Comparison of ENCODE assay signal across 15 mouse cellular contexts in genomic region chr6:108446766-108447165, GRCm38 (mm10).
DNase-seq lines count a peak whose midpoint lies in the region; ATAC-seq and TF ChIP-seq lines count a peak whose summit lies in the region.
"Had no signal": no experiment of that assay in that cellular context is flagged by ENCODE, and none has a peak within 500 bp of the region (broad histone marks: within the 10 kb centered on the region; RNA-seq: fewer than 3 reads in every experiment).

No protein-coding gene starts in this region.

- peaks cover 7% of the 10 kb centered on the region; the same call in 1 of the 2 replicates for H3K36me3 ChIP-seq in heart, embryonic 15.5 days
- H3K36me3 ChIP-seq: midbrain, embryonic 15.5 days had no signal

- intact Hi-C loops in left cerebral cortex, adult 2 months (cut with DNase I), result no loop called here
- intact Hi-C loops in left cerebral cortex, postnatal 14 days (cut with DNase I), result no loop called here
- intact Hi-C loops in gastrocnemius, postnatal 14 days (cut with DNase I; ENCODE audit: low total_unique reads), result no loop called here

- TF ChIP-seq CTCF in left cerebral cortex, adult 2 months (IDR thresholded peaks at IDR 0.05), result no peak

- 57% methylated on average over 1 of the region's 1 CpGs for WGBS in heart, embryonic 15.5 days

- no peaks in the 10 kb centered on the region for H3K27me3 ChIP-seq in heart, embryonic 15.5 days
- H3K27me3 ChIP-seq: CH12.LX; midbrain, embryonic 15.5 days had no signal

- DNase-seq in adrenal gland, postnatal 10 days, result peak; percentile 20
- no peak for DNase-seq in adrenal gland, postnatal 4 days (ENCODE audit: low spot score in 2 of 2)
- no peak for DNase-seq in heart, adult 9 months (ENCODE audit: low spot score in 2 of 2)
- DNase-seq in left cerebral cortex, adult 2 months (ENCODE audit: extremely low spot score in 1 of 2, low spot score in 2 of 2), result no peak
- DNase-seq in left cerebral cortex, postnatal 14 days (ENCODE audit: low spot score in 2 of 2), result no peak
- DNase-seq in adipocyte (ENCODE audit: low spot score), result peak; percentile 58
- DNase-seq in gastrocnemius, postnatal 14 days, result no peak
- DNase-seq: cerebellum, postnatal 14 days; kidney, adult 8-10 months; thymus, postnatal 25 days had no signal

- no peak overlapping the region for H3K4me2 ChIP-seq in heart, embryonic 15.5 days
- H3K4me2 ChIP-seq: hindbrain, embryonic 14.5 days; midbrain, embryonic 15.5 days had no signal

- no peak overlapping the region for H3K4me3 ChIP-seq in heart, embryonic 15.5 days
- no peak overlapping the region for H3K4me3 ChIP-seq in left cerebral cortex, adult 2 months
- H3K4me3 ChIP-seq: midbrain, embryonic 15.5 days had no signal

- ATAC-seq in heart, embryonic 15.5 days (replicated peaks; ENCODE audit: insufficient number of reproducible peaks, insufficient read depth, low FRiP score, low read depth), result no peak
- ATAC-seq: midbrain, embryonic 15.5 days had no signal

- no peaks in the 10 kb centered on the region for H3K9me3 ChIP-seq in heart, embryonic 15.5 days (replicated peaks)
- H3K9me3 ChIP-seq: midbrain, embryonic 15.5 days had no signal

- H3K27ac ChIP-seq in heart, embryonic 15.5 days, result peak overlapping the region; percentile 69
- peak overlapping the region; percentile 48 for H3K27ac ChIP-seq in left cerebral cortex, adult 2 months
- H3K27ac ChIP-seq: hindbrain, embryonic 14.5 days; liver, embryonic 14.5 days; midbrain, embryonic 15.5 days had no signal

- no peak overlapping the region for H3K9ac ChIP-seq in heart, embryonic 15.5 days
- H3K9ac ChIP-seq: hindbrain, embryonic 14.5 days; liver, embryonic 14.5 days; midbrain, embryonic 15.5 days had no signal

- peaks cover 35% of the 10 kb centered on the region for H3K4me1 ChIP-seq in heart, embryonic 15.5 days (replicated peaks)

Comparison
In these comparisons a context has a peak if more than half of its experiments do, and no peak if none do; other contexts are left out.
1. DNase-seq: peak in adrenal gland, postnatal 10 days (single experiment) and adipocyte (single experiment); none in adrenal gland, postnatal 4 days (0 of 2), heart, adult 9 months (0 of 2), left cerebral cortex, adult 2 months (0 of 2), left cerebral cortex, postnatal 14 days (0 of 2) and gastrocnemius, postnatal 14 days (single experiment).